Mouse (Mus musculus): ENCODE measurements around the gene Dazap1. TPM values are rescaled to one million over a fixed set of nuclear protein-coding genes. Genes with fewer than 3 reads are reported as not detected.

The Dazap1 gene
- polyA plus RNA-seq, 1 experiment from 2014 or later, result 42.3 TPM

- no peak overlapping the region for H3K4me3 ChIP-seq (ENCODE audit: low read depth, low read length)
- ATAC-seq (ENCODE audit: low read depth) (no peak), DNase-seq (ENCODE audit: low spot score) (no peak)
- H3K36me3 ChIP-seq (ENCODE audit: control insufficient read depth, insufficient read depth, low read length), result peaks cover 62% of the 10 kb centered on the region
- no peak overlapping the region for H3K27ac ChIP-seq (replicated peaks; ENCODE audit: low read depth, low read length)
- H3K9ac ChIP-seq (ENCODE audit: low read depth, low read length), result no peak overlapping the region; the same call in 1 of the 2 replicates
- no peaks in the 10 kb centered on the region for H3K27me3 ChIP-seq (replicated peaks; ENCODE audit: control insufficient read depth, insufficient read depth, low read length)
- H3K9me3 ChIP-seq (ENCODE audit: control insufficient read depth, low read length), result no peaks in the 10 kb centered on the region
- H3K4me2 ChIP-seq (ENCODE audit: low read depth, low read length), result no peak overlapping the region
- WGBS, result 82% methylated on average over 6 of the region's 6 CpGs
- 0 out of 2 replicates have a peak, but pooled peaks cover 2% of the 10 kb centered on the region for H3K4me1 ChIP-seq (ENCODE audit: control insufficient read depth, insufficient read depth, low read length)
Measured at GRCm38 (mm10) chr10:80253551-80253950, 7.7 kb upstream of the Dazap1 start.

- Histone ChIP-seq H3K4me3 (ENCODE audit: low read depth, low read length) (no peak overlapping the region), H3K9ac (ENCODE audit: low read depth, low read length) (no peak overlapping the region), H3K4me1 (ENCODE audit: control insufficient read depth, insufficient read depth, low read length) (peaks cover 5% of the 10 kb centered on the region), H3K27me3 (replicated peaks; ENCODE audit: control insufficient read depth, insufficient read depth, low read length) (no peaks in the 10 kb centered on the region), H3K36me3 (ENCODE audit: control insufficient read depth, insufficient read depth, low read length) (peaks cover 66% of the 10 kb centered on the region), H3K4me2 (ENCODE audit: low read depth, low read length) (no peak overlapping the region), H3K27ac (replicated peaks; ENCODE audit: low read depth, low read length) (no peak overlapping the region), H3K9me3 (ENCODE audit: control insufficient read depth, low read length) (no peaks in the 10 kb centered on the region)
- WGBS, result 94% methylated on average over 22 of the region's 26 CpGs
- no peak for DNase-seq (ENCODE audit: low spot score)
- no peak for ATAC-seq (ENCODE audit: low read depth)
Measured at GRCm38 (mm10) chr10:80254331-80255297, 6.7 kb upstream of the Dazap1 start.

- no peak for ATAC-seq (ENCODE audit: low read depth)
- no peaks in the 10 kb centered on the region for H3K27me3 ChIP-seq (replicated peaks; ENCODE audit: control insufficient read depth, insufficient read depth, low read length)
- no peak overlapping the region for H3K27ac ChIP-seq (replicated peaks; ENCODE audit: low read depth, low read length)
- DNase-seq (ENCODE audit: low spot score), result no peak
- no peak overlapping the region for H3K9ac ChIP-seq (ENCODE audit: low read depth, low read length)
- peaks cover 66% of the 10 kb centered on the region for H3K36me3 ChIP-seq (ENCODE audit: control insufficient read depth, insufficient read depth, low read length)
- no peak overlapping the region for H3K4me2 ChIP-seq (ENCODE audit: low read depth, low read length)
- no peaks in the 10 kb centered on the region for H3K9me3 ChIP-seq (ENCODE audit: control insufficient read depth, low read length)
- 88% methylated on average over 5 of the region's 5 CpGs for WGBS
- H3K4me3 ChIP-seq (ENCODE audit: low read depth, low read length), result no peak overlapping the region
- H3K4me1 ChIP-seq (ENCODE audit: control insufficient read depth, insufficient read depth, low read length), result peaks cover 10% of the 10 kb centered on the region
Measured at GRCm38 (mm10) chr10:80255881-80256535, 5.3 kb upstream of the Dazap1 start.

GRCm38 (mm10) chr10:80257936-80258335, 3.4 kb upstream of the Dazap1 start:
- peaks cover 59% of the 10 kb centered on the region for H3K36me3 ChIP-seq (ENCODE audit: control insufficient read depth, insufficient read depth, low read length)
- no peak overlapping the region for H3K27ac ChIP-seq (replicated peaks; ENCODE audit: low read depth, low read length)
- H3K27me3 ChIP-seq (replicated peaks; ENCODE audit: control insufficient read depth, insufficient read depth, low read length), result no peaks in the 10 kb centered on the region
- DNase-seq (ENCODE audit: low spot score) (no peak), ATAC-seq (ENCODE audit: low read depth) (no peak)
- H3K4me2 ChIP-seq (ENCODE audit: low read depth, low read length), result no peak overlapping the region
- no peak overlapping the region for H3K9ac ChIP-seq (ENCODE audit: low read depth, low read length)
- 85% methylated on average over 2 of the region's 2 CpGs for WGBS
- no peaks in the 10 kb centered on the region for H3K9me3 ChIP-seq (ENCODE audit: control insufficient read depth, low read length)
- peaks cover 17% of the 10 kb centered on the region for H3K4me1 ChIP-seq (ENCODE audit: control insufficient read depth, insufficient read depth, low read length)
- H3K4me3 ChIP-seq (ENCODE audit: low read depth, low read length), result no peak overlapping the region

GRCm38 (mm10) chr10:80258752-80259462, 2.4 kb upstream of the Dazap1 start:
- WGBS, result 91% methylated on average over 12 of the region's 14 CpGs
- no peak overlapping the region for H3K27ac ChIP-seq (replicated peaks; ENCODE audit: low read depth, low read length)
- H3K4me3 ChIP-seq (ENCODE audit: low read depth, low read length), result no peak overlapping the region
- H3K27me3 ChIP-seq (replicated peaks; ENCODE audit: control insufficient read depth, insufficient read depth, low read length), result no peaks in the 10 kb centered on the region
- no peak for ATAC-seq (ENCODE audit: low read depth)
- no peaks in the 10 kb centered on the region for H3K9me3 ChIP-seq (ENCODE audit: control insufficient read depth, low read length)
- peaks cover 17% of the 10 kb centered on the region for H3K4me1 ChIP-seq (ENCODE audit: control insufficient read depth, insufficient read depth, low read length)
- peaks cover 52% of the 10 kb centered on the region for H3K36me3 ChIP-seq (ENCODE audit: control insufficient read depth, insufficient read depth, low read length)
- no peak overlapping the region for H3K9ac ChIP-seq (ENCODE audit: low read depth, low read length)
- peak overlapping the region; percentile 97; the same call in 1 of the 2 replicates for H3K4me2 ChIP-seq (ENCODE audit: low read depth, low read length)
- no peak for DNase-seq (ENCODE audit: low spot score)

GRCm38 (mm10) chr10:80259463-80259805, 1.9 kb upstream of the Dazap1 start:
- peak overlapping the region; percentile 69; the same call in 1 of the 2 replicates for H3K9ac ChIP-seq (ENCODE audit: low read depth, low read length)
- peak overlapping the region; percentile 97 for H3K4me2 ChIP-seq (ENCODE audit: low read depth, low read length)
- no peak for DNase-seq (ENCODE audit: low spot score)
- no peak overlapping the region for H3K27ac ChIP-seq (replicated peaks; ENCODE audit: low read depth, low read length)
- H3K27me3 ChIP-seq (replicated peaks; ENCODE audit: control insufficient read depth, insufficient read depth, low read length), result no peaks in the 10 kb centered on the region
- H3K36me3 ChIP-seq (ENCODE audit: control insufficient read depth, insufficient read depth, low read length), result peaks cover 47% of the 10 kb centered on the region
- H3K9me3 ChIP-seq (ENCODE audit: control insufficient read depth, low read length), result no peaks in the 10 kb centered on the region
- no peak for ATAC-seq (ENCODE audit: low read depth)
- 72% methylated on average over 6 of the region's 6 CpGs for WGBS
- peak overlapping the region; percentile 58 for H3K4me3 ChIP-seq (ENCODE audit: low read depth, low read length)
- H3K4me1 ChIP-seq (ENCODE audit: control insufficient read depth, insufficient read depth, low read length), result peaks cover 21% of the 10 kb centered on the region

GRCm38 (mm10) chr10:80259861-80260641, 1.2 kb upstream of the Dazap1 start:
- no peak for ATAC-seq (ENCODE audit: low read depth)
- Histone ChIP-seq H3K4me1 (ENCODE audit: control insufficient read depth, insufficient read depth, low read length) (peaks cover 21% of the 10 kb centered on the region), H3K36me3 (ENCODE audit: control insufficient read depth, insufficient read depth, low read length) (peaks cover 41% of the 10 kb centered on the region), H3K9me3 (ENCODE audit: control insufficient read depth, low read length) (no peaks in the 10 kb centered on the region), H3K27ac (replicated peaks; ENCODE audit: low read depth, low read length) (peak overlapping the region; percentile 98), H3K4me3 (ENCODE audit: low read depth, low read length) (peak overlapping the region; percentile 58), H3K4me2 (ENCODE audit: low read depth, low read length) (peak overlapping the region; percentile 97), H3K9ac (ENCODE audit: low read depth, low read length) (peak overlapping the region; percentile 69), H3K27me3 (replicated peaks; ENCODE audit: control insufficient read depth, insufficient read depth, low read length) (no peaks in the 10 kb centered on the region)
- WGBS, result 7% methylated on average over 18 of the region's 19 CpGs
- peak; percentile 71 for DNase-seq (ENCODE audit: low spot score)

- Histone ChIP-seq H3K4me2 (ENCODE audit: low read depth, low read length) (peak overlapping the region; percentile 97), H3K27me3 (replicated peaks; ENCODE audit: control insufficient read depth, insufficient read depth, low read length) (no peaks in the 10 kb centered on the region), H3K36me3 (ENCODE audit: control insufficient read depth, insufficient read depth, low read length) (peaks cover 25% of the 10 kb centered on the region), H3K9me3 (ENCODE audit: control insufficient read depth, low read length) (no peaks in the 10 kb centered on the region), H3K4me1 (ENCODE audit: control insufficient read depth, insufficient read depth, low read length) (peaks cover 30% of the 10 kb centered on the region), H3K9ac (ENCODE audit: low read depth, low read length) (peak overlapping the region; percentile 69), H3K27ac (replicated peaks; ENCODE audit: low read depth, low read length) (peak overlapping the region; percentile 98), H3K4me3 (ENCODE audit: low read depth, low read length) (peak overlapping the region; percentile 58)
- DNase-seq (ENCODE audit: low spot score), result peak; percentile 97
- peak; percentile 64 for ATAC-seq (ENCODE audit: low read depth)
- 0% methylated on average over 14 of the region's 14 CpGs for WGBS
Measured at GRCm38 (mm10) chr10:80261585-80261968, 291 bp downstream of the Dazap1 start.

All from embryonic facial prominence, embryonic 14.5 days (tissue).